Mouse (Mus musculus) WW6 (cell line): ENCODE measurements around the gene Gm21293.
"Not testable (repeated sequence)": the region's sequence is repeated elsewhere in the genome, so short reads cannot be mapped to it uniquely, and the experiment has no call there.

Experiments
- DNase-seq: peaks from one replicate; pipeline ENCODE4 v3.0.0-alpha.2; 2013; ENCODE audit warnings: low read depth, low spot score

Gene Gm21293

GRCm38 (mm10) chr10:104142687-104143086 is at the start of gene Gm21293:
TSS of gene Gm21293 (plus strand) at chr10:104142987.
- DNase-seq = not testable (repeated sequence)

GRCm38 (mm10) chr10:104110044-104110443 is 32.7 kb upstream of the Gm21293 start:
- DNase-seq = no peak

DNA sequence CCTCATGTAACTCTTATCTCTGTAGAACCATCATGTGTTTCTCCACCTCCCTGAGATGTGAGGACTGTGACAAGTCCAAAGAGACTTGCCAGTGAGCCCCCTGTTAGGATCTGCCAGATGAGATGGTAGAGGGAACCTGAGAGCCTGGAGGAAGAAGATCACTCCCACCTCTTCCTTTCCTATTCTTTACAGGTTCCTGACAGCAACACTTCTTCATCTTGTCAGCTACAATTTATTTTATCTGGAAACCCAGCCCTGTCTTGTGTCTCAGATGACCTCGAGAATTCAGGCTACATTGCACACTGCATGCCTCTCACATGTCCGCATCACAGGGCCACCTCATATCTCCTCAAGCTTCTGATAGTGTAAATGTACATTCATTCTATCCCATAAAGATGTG is 24.5 kb upstream of the Gm21293 start:
- no peak for DNase-seq

DNA sequence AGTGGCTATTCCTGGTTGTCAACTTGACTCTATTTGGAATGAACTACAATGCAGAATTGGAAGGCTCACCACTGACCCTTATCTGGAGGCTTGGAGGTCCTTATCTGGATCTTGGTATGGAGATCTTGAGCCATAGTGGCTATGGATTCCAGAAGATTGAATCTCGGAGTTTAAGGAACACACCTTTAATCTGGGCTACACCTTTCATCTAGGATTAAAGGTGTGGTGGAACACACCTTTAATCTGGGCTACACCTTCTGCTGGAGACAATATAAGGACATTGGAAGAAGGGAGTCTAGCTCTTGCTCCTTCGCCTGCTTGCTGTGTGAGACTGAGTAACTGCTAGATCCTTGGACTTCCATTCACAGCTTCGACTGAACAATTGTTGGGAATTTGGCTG is 8.4 kb downstream of the Gm21293 start, which contains the start of gene Gm6763:
Gene Gm6763, plus strand, starts transcription at position 301 of the 400 bp plus-strand sequence.
- not testable (repeated sequence) for DNase-seq

DNA sequence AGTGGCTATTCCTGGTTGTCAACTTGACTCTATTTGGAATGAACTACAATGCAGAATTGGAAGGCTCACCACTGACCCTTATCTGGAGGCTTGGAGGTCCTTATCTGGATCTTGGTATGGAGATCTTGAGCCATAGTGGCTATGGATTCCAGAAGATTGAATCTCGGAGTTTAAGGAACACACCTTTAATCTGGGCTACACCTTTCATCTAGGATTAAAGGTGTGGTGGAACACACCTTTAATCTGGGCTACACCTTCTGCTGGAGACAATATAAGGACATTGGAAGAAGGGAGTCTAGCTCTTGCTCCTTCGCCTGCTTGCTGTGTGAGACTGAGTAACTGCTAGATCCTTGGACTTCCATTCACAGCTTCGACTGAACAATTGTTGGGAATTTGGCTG is 16.9 kb downstream of the Gm21293 start, which contains the start of gene Gm8764:
Gene Gm8764, plus strand, starts transcription at position 301 of the 400 bp plus-strand sequence.
- DNase-seq = not testable (repeated sequence)

- not testable (repeated sequence) for DNase-seq
These were observed 25.4 kb downstream of the Gm21293 start, which contains the start of gene Gm21304 for GRCm38 (mm10) chr10:104168215-104168614. TSS of gene Gm21304 (plus strand) at chr10:104168515.

DNA sequence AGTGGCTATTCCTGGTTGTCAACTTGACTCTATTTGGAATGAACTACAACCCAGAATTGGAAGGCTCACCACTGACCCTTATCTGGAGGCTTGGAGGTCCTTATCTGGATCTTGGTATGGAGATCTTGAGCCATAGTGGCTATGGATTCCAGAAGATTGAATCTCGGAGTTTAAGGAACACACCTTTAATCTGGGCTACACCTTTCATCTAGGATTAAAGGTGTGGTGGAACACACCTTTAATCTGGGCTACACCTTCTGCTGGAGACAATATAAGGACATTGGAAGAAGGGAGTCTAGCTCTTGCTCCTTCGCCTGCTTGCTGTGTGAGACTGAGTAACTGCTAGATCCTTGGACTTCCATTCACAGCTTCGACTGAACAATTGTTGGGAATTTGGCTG is 33.9 kb downstream of the Gm21293 start, which contains the start of gene Gm21312:
Gene Gm21312, plus strand, starts transcription at position 301 of the 400 bp plus-strand sequence.
- DNase-seq = not testable (repeated sequence)

- not testable (repeated sequence) for DNase-seq
These were observed 42.4 kb downstream of the Gm21293 start, which contains the start of gene Gm20765 for GRCm38 (mm10) chr10:104185233-104185632. TSS of gene Gm20765 (plus strand) at chr10:104185533.

DNA sequence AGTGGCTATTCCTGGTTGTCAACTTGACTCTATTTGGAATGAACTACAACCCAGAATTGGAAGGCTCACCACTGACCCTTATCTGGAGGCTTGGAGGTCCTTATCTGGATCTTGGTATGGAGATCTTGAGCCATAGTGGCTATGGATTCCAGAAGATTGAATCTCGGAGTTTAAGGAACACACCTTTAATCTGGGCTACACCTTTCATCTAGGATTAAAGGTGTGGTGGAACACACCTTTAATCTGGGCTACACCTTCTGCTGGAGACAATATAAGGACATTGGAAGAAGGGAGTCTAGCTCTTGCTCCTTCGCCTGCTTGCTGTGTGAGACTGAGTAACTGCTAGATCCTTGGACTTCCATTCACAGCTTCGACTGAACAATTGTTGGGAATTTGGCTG is 51.0 kb downstream of the Gm21293 start, which contains the start of gene Gm4340:
Gene Gm4340, plus strand, starts transcription at position 301 of the 400 bp plus-strand sequence.
- not testable (repeated sequence) for DNase-seq
